Mouse (Mus musculus) forebrain, embryonic 12.5 days (tissue): ENCODE measurements around the gene Chchd3. TPM values are rescaled to one million over a fixed set of nuclear protein-coding genes. Genes with fewer than 3 reads are reported as not detected.

Source experiments
- ATAC-seq: fragments of 200-750 bp; cut with Nextera tagmentation; 2 replicates; pipeline ENCODE4 v1.8.0; 2017; ENCODE audit warnings: moderate TSS enrichment; ENCODE audit not compliant: low FRiP score
- H3K27ac ChIP-seq: fragments of 300-500 bp; sonication (generic); 2 replicates; pipeline ENCODE4 v1.5.1; 2016; ENCODE audit warnings: mild to moderate bottlenecking
- H3K27me3 ChIP-seq: fragments of 300-500 bp; sonication (generic); 2 replicates; pipeline ENCODE4 v1.6.1; 2016; ENCODE audit warnings: mild to moderate bottlenecking
- H3K36me3 ChIP-seq: fragments of 300-500 bp; sonication (generic); replicated peaks from 2 replicates; pipeline ENCODE4 v1.6.1; 2016; ENCODE audit warnings: mild to moderate bottlenecking
- H3K4me1 ChIP-seq: fragments of 300-500 bp; sonication (generic); 2 replicates; pipeline ENCODE4 v1.6.1; 2016
- H3K4me2 ChIP-seq: fragments of 300-500 bp; sonication (generic); 2 replicates; pipeline ENCODE4 v1.6.1; 2016; ENCODE audit warnings: mild to moderate bottlenecking, moderate library complexity
- H3K4me3 ChIP-seq: fragments of 300-500 bp; sonication (generic); replicated peaks from 2 replicates; pipeline ENCODE4 v1.5.1; 2016; ENCODE audit warnings: mild to moderate bottlenecking
- H3K9ac ChIP-seq: fragments of 300-500 bp; sonication (generic); 2 replicates; pipeline ENCODE4 v1.6.1; 2016; ENCODE audit warnings: mild to moderate bottlenecking
- H3K9me3 ChIP-seq: fragments of 300-500 bp; sonication (generic); 2 replicates; pipeline ENCODE4 v1.6.1; 2016
- WGBS: fragments of 180-500 bp; shearing (Covaris S2); methylation state at CpG from one replicate; pipeline ENCODE4 v1.1.7; 2016; 5-methylcytosine and 5-hydroxymethylcytosine counted together
- polyA plus RNA-seq: library from polyadenylated mRNA; unstranded; fragments of >200 nt; fragmentation: Nextera tagmentation; extraction: Ambion mirVana; gene quantifications from 2 replicates; pipeline ENCODE4 v1.2.1, GENCODE M21; 2016

Gene Chchd3
- polyA plus RNA-seq, 1 experiment from 2014 or later: 132 TPM

DNA sequence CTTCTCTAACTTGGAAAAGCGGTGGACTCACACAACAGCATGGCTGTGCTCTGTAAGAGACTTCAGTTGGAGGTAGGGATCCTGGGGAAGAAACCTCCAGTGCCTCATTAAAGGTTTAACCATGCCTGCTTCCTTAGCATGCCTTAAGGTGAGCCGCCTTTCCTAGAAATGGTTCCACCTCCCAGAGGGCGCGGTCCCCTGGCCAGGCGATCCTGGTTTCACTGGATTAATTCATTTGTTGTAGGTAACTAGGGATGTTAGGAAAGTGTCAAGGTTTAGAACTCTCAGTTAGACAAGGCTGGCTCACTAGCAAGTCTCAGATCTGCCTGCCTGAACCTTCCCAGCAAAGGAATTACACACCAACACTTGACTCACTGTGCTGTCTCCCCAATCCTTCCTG, 273.9 kb downstream of the Chchd3 start:
- H3K27ac ChIP-seq: no peak overlapping the region
- no peaks in the 10 kb centered on the region for H3K9me3 ChIP-seq
- H3K36me3 ChIP-seq: no peaks in the 10 kb centered on the region; the same call in 1 of the 2 replicates
- H3K27me3 ChIP-seq: no peaks in the 10 kb centered on the region
- no peak for ATAC-seq
- no peak overlapping the region for H3K9ac ChIP-seq
- 94% methylated on average over 5 of the region's 5 CpGs for WGBS
- peaks cover 4% of the 10 kb centered on the region for H3K4me1 ChIP-seq
- H3K4me2 ChIP-seq: no peak overlapping the region
- no peak overlapping the region for H3K4me3 ChIP-seq

DNA sequence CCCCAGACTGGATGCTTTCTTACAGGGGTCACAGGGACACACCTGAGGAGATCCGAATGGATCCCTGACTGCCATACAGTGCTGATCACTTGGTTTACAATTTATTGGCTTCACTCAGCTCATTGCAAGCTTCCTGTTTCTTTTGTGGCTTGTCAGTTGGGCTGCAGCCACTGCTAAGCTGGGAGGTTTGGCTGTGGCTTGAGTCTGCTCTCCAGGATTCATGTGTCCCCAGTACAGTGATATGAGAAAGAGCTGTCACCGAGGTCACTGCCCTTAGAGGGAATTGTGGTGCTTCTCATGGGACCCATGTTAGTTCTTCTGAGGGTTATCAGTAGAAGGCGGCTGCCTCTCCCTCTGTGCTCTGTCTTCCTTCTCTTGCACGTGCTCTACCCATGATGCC, 277.0 kb downstream of the Chchd3 start:
- Histone ChIP-seq H3K9me3 (no peaks in the 10 kb centered on the region), H3K27ac (no peak overlapping the region), H3K4me1 (peaks cover 8% of the 10 kb centered on the region), H3K9ac (no peak overlapping the region), H3K4me2 (no peak overlapping the region), H3K4me3 (no peak overlapping the region), H3K27me3 (no peaks in the 10 kb centered on the region), H3K36me3 (no peaks in the 10 kb centered on the region)
- no peak for ATAC-seq
- WGBS: 96% methylated on average over 4 of the region's 4 CpGs

DNA sequence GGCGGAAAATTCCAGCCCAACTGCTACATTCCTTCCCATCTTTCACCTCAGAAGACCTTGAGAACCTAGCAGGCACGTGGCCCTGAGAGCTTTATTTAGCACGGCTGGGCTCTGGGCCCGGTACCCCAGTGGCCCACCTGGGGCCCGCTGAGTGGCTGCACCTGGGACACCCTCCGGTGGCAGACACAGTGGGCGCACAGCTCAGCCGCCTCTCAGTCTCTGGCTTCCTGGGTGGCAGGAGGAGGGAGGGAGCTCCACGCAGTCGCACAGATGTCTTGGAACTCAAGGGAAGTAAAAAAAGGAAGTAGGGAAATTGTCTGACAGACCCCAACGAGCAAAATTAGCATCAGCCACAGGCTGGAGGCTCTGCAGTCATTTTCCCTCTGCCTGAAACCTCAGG, 279.5 kb downstream of the Chchd3 start:
- Histone ChIP-seq H3K4me2 (no peak overlapping the region), H3K9ac (no peak overlapping the region), H3K27me3 (no peaks in the 10 kb centered on the region), H3K4me1 (peaks cover 4% of the 10 kb centered on the region; the same call in 1 of the 2 replicates), H3K4me3 (no peak overlapping the region), H3K9me3 (no peaks in the 10 kb centered on the region), H3K27ac (no peak overlapping the region), H3K36me3 (no peaks in the 10 kb centered on the region)
- WGBS: 24% methylated on average over 11 of the region's 11 CpGs
- ATAC-seq: no peak

- H3K27me3 ChIP-seq: no peaks in the 10 kb centered on the region
- 67% methylated on average over 11 of the region's 11 CpGs for WGBS
- peaks cover 4% of the 10 kb centered on the region; the same call in 1 of the 2 replicates for H3K4me1 ChIP-seq
- H3K4me3 ChIP-seq: no peak overlapping the region
- no peaks in the 10 kb centered on the region for H3K9me3 ChIP-seq
- H3K4me2 ChIP-seq: no peak overlapping the region
- no peak overlapping the region for H3K9ac ChIP-seq
- no peak overlapping the region for H3K27ac ChIP-seq
- H3K36me3 ChIP-seq: no peaks in the 10 kb centered on the region
- ATAC-seq: no peak
Measured at GRCm38 (mm10) chr6:32776384-32776783, 283.7 kb downstream of the Chchd3 start.

DNA sequence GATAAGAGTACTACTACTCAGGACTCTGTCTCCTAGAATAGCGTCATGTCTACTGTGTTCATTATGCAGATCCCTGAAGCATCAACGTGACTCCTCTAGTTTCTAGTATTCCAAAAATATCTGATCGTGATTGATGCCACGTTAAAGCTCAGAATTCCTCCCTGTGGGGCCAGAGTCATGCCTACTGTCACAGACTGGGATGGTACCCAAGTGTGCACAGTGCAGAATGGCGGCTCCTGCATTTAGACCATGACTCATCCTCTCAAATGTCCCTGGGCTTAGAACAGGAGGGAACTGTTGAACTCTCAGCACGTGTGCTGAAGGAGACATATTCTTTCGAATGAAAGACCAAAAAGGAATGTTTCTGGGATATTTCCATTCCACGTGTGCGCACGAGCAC, 305.5 kb downstream of the Chchd3 start:
- no peaks in the 10 kb centered on the region for H3K4me1 ChIP-seq
- H3K9me3 ChIP-seq: no peaks in the 10 kb centered on the region
- H3K27ac ChIP-seq: no peak overlapping the region
- no peak overlapping the region for H3K9ac ChIP-seq
- no peaks in the 10 kb centered on the region for H3K27me3 ChIP-seq
- no peaks in the 10 kb centered on the region for H3K36me3 ChIP-seq
- no peak for ATAC-seq
- WGBS: 84% methylated on average over 10 of the region's 10 CpGs
- H3K4me3 ChIP-seq: no peak overlapping the region
- H3K4me2 ChIP-seq: no peak overlapping the region

GRCm38 (mm10) chr6:32749821-32750220, 310.2 kb downstream of the Chchd3 start:
- no peaks in the 10 kb centered on the region for H3K9me3 ChIP-seq
- WGBS: 94% methylated on average over 1 of the region's 1 CpGs

GRCm38 (mm10) chr6:32748777-32749176, 311.3 kb downstream of the Chchd3 start:
- no peak overlapping the region for H3K4me2 ChIP-seq
- H3K4me1 ChIP-seq: no peaks in the 10 kb centered on the region
- no peaks in the 10 kb centered on the region for H3K36me3 ChIP-seq
- H3K27ac ChIP-seq: no peak overlapping the region
- WGBS: 49% methylated on average over 6 of the region's 6 CpGs
- ATAC-seq: no peak
- no peak overlapping the region for H3K4me3 ChIP-seq
- no peak overlapping the region for H3K9ac ChIP-seq
- no peaks in the 10 kb centered on the region for H3K9me3 ChIP-seq
- no peaks in the 10 kb centered on the region for H3K27me3 ChIP-seq

More at GRCm38 (mm10) chr6:32749821-32750220, 310.2 kb downstream of the Chchd3 start:
- no peak overlapping the region for H3K27ac ChIP-seq
- H3K4me1 ChIP-seq: no peaks in the 10 kb centered on the region
- ATAC-seq: no peak
- H3K4me3 ChIP-seq: no peak overlapping the region
- no peak overlapping the region for H3K4me2 ChIP-seq
- H3K36me3 ChIP-seq: no peaks in the 10 kb centered on the region
- no peaks in the 10 kb centered on the region for H3K27me3 ChIP-seq
- no peak overlapping the region for H3K9ac ChIP-seq

DNA sequence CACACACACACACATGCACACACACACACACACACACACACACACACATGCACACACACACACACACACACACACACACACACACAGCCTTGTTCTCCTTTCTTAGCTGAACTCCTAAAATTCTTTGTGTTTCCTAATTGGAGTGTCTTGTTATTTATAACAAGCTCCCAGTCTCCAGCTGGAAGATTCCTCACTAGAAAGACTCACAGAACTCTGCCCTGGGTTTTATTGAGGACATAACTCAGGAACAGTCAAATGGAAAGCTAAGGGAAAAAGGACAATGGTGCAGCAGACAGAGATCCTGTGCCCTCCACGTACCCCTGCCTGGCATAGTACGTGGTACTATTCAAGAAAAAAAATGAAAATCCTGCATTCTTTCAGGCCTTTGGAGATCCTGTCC, 312.7 kb downstream of the Chchd3 start:
- H3K27me3 ChIP-seq: no peaks in the 10 kb centered on the region
- 73% methylated on average over 2 of the region's 2 CpGs for WGBS
- no peak overlapping the region for H3K4me3 ChIP-seq
- no peak overlapping the region for H3K4me2 ChIP-seq
- H3K36me3 ChIP-seq: no peaks in the 10 kb centered on the region
- H3K27ac ChIP-seq: no peak overlapping the region
- ATAC-seq: no peak
- no peaks in the 10 kb centered on the region for H3K9me3 ChIP-seq
- H3K9ac ChIP-seq: no peak overlapping the region
- H3K4me1 ChIP-seq: no peaks in the 10 kb centered on the region

Other genes starting within 250 kb of the Chchd3 start
- gene Exoc4, start 188.8 kb upstream of the Chchd3 start, polyA plus RNA-seq: 53.2 and 56.8 TPM in 2 replicates